Mouse (Mus musculus) common myeloid progenitor, adult 5-6 weeks (primary cell): ENCODE data around the gene Mrpl16. TPM values are rescaled to one million over a fixed set of nuclear protein-coding genes. Genes with fewer than 3 reads are reported as not detected.

Experiments
- ATAC-seq: replicated peaks from 2 replicates; pipeline ENCODE4 v1.8.0; 2016; ENCODE audit warnings: low read depth, mild to moderate bottlenecking, moderate TSS enrichment, inconsistent platforms; ENCODE audit not compliant: poor library complexity, severe bottlenecking
- total RNA-seq: library from RNA; stranded (forward); fragments of 200-1000, 187-1606 nt; gene quantifications from 2 replicates; pipeline ENCODE4 v1.2.3, GENCODE M21; 2017

Gene Mrpl16
- total RNA-seq, 1 experiment from 2014 or later: 89.0 TPM

GRCm38 (mm10) chr19:11800531-11801315, 30.5 kb downstream of the Mrpl16 start:
- ATAC-seq: peak; percentile 90

DNA sequence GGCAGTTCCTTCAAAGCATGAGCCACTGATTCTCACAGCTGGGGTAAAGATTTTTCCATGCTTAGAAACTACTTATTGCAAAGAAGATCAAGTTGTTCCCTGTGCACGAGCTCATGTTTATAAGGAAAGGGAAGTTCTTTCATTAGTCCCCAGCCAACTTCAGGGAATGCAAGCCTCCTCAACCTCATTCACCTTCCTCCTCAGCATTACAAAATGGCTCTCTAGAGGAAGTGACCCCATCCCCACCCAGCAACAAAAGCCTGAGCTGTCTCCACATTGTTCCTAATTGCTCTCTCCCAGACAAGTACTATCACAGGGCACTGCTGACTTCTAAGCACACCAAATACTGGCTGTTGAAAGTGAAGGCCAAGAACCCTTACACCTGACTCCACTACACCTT, 34.2 kb downstream of the Mrpl16 start:
- ATAC-seq: no peak; the same call in 1 of the 2 replicates

- peak; percentile 83 for ATAC-seq
Observed at GRCm38 (mm10) chr19:11807251-11807650, 37.1 kb downstream of the Mrpl16 start.

DNA sequence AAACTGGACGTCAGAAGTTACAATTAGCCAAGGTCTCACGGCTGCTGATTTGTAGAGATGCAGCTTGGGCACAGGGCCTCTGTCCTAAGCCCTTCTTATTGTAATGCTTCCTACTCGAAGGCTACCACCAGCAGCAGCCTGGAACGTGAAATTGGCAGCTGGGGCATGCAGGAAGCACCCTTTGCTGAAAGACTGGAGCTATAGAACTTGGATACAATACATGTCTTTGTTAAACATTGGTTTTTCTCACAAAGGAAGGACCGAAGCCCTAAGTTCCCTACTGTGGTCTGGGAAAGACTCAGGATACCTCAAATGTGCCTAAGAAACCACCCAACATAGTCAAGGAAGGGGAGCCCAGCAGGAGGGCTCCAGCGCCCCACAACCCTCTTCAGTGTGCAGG, 37.6 kb downstream of the Mrpl16 start:
- no peak for ATAC-seq

DNA sequence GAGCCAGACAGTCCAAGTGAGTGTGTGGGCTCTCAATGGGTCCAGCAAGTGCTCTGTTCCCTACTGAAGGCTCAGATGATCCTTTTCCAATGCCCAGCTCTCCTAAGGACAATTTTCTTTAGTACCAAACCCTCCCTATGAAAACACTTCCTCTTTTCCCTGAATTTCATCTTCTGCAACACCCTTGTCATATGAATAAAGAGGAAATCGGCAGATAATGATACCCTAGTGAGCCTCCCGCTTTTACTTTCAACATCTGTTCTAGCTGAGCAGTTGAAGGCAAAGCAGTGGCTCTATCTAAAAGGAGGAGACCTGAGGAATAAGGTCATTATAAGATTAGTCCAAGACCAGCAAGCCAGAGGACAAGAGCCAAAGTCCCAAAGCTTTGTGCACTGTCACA, 38.3 kb downstream of the Mrpl16 start:
- ATAC-seq: no peak

- ATAC-seq: no peak
Observed at GRCm38 (mm10) chr19:11810003-11810758, 40.0 kb downstream of the Mrpl16 start.

GRCm38 (mm10) chr19:11810856-11811255, 40.7 kb downstream of the Mrpl16 start:
- no peak for ATAC-seq

DNA sequence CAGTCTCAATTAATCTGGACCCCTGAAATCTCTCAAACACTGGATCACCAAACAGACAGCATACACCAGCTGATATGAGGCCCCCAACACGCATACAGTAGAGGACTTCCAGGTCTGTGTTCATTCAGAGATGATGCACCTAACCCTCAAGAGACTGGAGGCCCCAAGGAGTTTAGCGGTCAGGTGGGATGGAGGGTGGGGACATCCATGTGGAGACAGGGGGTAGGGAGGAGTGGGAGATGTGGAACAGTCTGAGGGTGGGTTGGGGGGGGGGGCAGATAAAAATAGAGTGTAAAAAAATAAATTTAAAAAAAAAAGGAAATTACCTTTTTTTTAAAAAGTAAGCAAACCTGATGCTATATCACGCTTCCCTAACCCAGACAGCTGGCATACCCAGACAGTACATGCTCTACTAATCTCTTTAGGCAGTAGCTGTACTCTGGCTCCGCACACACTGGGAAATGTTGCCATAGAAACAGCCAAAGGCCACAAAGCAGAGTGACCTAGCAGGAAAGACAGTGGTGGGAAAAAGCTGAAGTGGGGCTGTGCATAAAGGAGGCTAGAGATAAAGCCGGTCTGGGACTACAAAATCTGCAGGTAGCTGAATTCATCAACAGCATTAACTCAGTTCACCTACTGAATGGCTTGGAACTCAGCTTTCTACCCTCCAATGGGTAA, 41.6 kb downstream of the Mrpl16 start:
- ATAC-seq: peak; percentile 64

DNA sequence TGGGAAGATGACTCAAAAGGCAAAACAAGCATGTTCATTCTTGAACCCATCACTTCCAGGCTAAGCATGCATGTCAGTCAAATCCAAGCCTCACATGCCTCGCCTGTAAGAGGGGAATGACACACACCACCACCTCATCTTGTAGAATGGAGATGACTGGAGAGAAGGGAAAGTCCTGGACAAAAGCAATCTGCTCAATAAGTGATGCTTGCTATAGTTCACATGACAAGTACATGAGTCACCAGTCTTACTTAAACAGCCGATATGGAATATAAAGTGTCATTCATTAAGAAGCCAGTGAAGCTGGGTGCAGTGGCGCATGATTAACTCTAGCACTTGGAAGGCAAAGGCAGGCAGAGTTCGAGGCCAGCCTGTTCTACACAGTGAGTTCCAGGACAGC, 42.9 kb downstream of the Mrpl16 start:
- ATAC-seq: no peak

GRCm38 (mm10) chr19:11813649-11814048, 43.5 kb downstream of the Mrpl16 start:
- no peak for ATAC-seq

DNA sequence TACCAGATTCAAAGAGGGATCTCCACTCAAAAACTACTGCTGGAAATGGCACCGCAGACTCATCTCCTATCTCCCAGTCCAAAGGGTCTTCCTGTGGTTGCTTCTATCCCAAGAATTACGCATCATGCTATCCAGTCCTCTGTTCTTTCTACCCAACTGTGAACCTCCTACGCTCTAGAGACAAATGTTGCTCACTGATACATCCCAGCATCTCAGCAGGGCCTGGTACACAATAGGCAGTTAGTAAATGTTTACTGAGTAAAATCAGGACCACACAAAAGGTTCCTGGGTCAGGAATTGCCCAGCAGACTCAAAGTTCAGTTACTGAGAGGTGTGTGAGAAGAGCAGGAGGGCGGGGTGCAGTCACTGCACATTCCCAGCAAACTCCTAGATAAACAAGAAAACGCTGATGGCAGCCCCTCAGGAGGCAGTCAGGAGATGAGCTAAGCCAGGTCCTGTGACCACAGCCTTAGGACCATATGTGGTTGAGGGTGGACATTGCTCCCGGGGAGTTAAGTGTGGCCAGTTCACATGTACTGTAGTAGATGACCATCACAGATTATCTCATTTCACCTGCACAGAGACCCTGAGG, 44.6 kb downstream of the Mrpl16 start:
- no peak for ATAC-seq

DNA sequence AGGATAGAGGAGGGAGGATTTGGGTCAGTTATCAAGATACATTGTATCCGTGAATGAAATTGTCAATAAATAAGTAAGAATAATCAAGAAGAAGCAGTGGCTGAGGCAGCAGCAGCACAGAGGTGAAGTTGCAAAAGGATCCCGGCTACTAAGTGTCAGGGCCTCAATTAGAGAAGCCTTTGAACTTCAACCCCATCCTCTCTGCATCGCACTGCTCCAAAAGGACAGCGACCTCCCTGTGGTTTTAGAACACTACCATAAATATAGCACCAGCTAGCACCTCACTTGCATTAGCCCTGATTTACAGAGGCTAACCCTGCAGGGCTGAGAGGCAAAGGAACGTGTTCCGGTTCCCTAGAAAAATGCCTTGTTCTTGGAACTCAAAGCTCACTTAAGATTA, 46.5 kb downstream of the Mrpl16 start:
- no peak for ATAC-seq

- 0 out of 2 replicates have a peak, but pooled peaks have one; percentile 1 for ATAC-seq
Observed at GRCm38 (mm10) chr19:11817586-11817985, 47.4 kb downstream of the Mrpl16 start.

DNA sequence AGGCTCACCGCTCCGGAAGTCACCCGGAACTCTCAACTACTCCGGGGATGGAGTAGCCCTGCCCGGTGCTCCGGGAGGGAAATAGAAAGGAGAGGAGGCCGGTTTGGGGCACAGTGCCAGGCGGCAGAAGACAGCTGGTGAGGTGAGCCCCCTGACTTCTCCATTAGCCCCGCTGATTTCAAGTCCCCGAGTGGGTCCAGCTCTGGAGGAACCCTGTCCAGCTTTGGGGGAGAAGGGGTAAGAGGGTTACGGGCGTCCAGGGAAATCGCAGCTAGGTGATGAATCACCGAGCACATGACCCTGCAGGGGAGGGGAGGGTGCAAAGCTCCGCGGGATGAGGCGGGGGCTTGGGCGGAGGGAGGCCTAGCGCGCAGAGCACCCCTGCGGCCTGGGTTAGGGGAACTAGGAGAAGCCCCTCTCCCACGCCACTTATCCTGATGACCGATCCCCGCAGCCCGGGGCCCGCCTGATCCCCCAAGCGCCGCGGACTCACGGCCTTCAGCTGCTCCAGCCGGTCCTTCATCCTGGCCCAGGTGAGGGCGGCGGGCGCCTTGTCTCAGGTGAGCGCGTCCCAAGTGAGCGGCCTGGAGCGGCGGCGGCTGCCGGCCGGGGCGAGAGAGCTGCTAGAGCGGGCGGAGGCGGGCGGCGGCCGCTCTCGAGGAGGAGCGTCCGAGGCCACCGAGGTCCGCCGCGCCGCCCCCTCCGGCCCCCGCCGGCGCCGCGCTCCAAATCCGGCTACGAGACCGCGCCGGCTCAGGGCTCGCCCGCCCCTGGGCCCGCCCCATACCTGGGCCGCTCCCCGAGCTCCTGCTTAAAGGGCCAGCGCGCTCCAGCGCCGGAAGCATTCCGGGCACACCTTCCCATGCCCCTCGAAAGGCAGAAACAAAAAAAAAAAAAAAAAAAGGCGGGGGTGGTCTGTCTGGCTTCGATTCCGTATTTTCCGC, 48.3 kb downstream of the Mrpl16 start:
- peak; percentile 20; the same call in 1 of the 2 replicates for ATAC-seq

- no peak for ATAC-seq
Observed at GRCm38 (mm10) chr19:11819143-11819700, 49.0 kb downstream of the Mrpl16 start, which contains the start of gene Stx3. Gene Stx3 (minus strand): TSS chr19:11819403.

DNA sequence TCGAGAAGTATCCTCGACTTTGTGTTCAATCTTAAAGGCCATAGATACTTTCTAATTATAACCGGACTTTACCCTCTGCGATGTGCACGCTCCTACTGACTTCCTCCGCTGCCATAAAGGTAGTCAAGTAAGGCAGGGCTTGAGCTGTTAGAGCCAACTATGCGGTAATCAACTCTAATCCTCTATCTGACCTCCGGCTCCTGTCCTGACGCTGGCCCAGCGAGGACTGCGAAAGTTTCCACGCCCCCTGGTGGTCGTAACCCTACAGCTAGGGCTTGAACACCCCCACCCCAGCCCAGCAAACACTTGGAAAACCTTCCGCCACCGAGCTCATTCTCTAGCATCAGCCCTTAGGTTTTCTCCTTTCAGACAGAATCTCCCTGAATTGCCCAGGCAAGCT, 49.6 kb downstream of the Mrpl16 start:
- peak; percentile 79 for ATAC-seq

DNA sequence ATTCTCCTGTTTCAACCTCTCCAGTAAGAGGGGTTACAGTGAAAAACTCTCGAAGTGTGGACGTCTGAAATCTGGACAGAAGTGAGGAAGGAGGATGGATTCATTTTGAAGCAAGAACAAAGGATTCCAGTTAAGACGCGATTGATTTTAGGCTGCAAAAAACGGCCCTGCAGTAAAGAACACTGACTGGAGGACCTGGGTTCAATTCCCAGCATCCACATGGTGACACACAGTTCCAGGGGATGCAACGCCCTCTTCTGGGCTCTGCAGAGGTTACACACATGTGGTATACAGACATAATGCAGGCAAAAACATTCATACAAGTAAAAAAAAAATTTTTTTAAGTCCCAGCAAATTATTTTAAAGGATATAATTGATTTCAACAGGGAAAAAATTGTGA, 50.0 kb downstream of the Mrpl16 start:
- no peak for ATAC-seq

- no peak for ATAC-seq
Observed at GRCm38 (mm10) chr19:11823346-11824065, 53.3 kb downstream of the Mrpl16 start.
